Mouse (Mus musculus) cerebellum, postnatal 10 days (tissue): Measurements from ENCODE around the gene Gp1ba.

Experiments used
- DNase-seq, 2 experiments: peaks; one replicate each; pipeline ENCODE4 v3.0.0; 2021; ENCODE audit warnings: mixed read lengths in 2 of 2

Gene Gp1ba

DNA sequence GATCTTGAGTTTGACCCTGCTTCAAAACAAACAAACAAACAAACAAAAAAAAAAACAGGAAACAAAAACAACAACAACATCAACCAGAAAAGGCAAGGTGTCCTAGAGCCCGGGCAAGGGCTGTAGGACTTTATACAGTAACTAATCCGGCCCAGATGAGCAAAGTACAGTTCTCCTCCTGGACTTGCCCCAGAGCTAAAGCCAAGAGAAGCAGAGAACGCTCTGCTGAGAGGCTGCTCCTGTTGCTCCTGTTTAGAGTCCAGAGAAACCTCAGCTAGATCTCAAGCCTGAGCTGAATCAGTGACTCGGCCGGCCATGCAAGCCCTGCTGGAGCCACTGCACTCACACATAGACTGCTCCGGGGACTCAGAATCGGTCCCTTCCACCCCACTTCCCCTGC is 8.8 kb upstream of the Gp1ba start:
- no peak for DNase-seq

GRCm38 (mm10) chr11:70635601-70636000 is 3.3 kb upstream of the Gp1ba start:
- DNase-seq: no peak

GRCm38 (mm10) chr11:70637764-70638163 is 1.2 kb upstream of the Gp1ba start:
- DNase-seq: no peak

GRCm38 (mm10) chr11:70638293-70638692 is 629 bp upstream of the Gp1ba start:
- no peak for DNase-seq

GRCm38 (mm10) chr11:70639976-70640375 is 1.1 kb downstream of the Gp1ba start:
- DNase-seq: no peak

- no peak for DNase-seq
These were observed 2.3 kb downstream of the Gp1ba start for GRCm38 (mm10) chr11:70641241-70641640.

- DNase-seq: peak in 1 of 2 experiments; percentile 22
These were observed 4.1 kb downstream of the Gp1ba start for GRCm38 (mm10) chr11:70643051-70643450.

GRCm38 (mm10) chr11:70644564-70645103 is 5.7 kb downstream of the Gp1ba start:
- DNase-seq: peak in 1 of 2 experiments; percentile 51

DNA sequence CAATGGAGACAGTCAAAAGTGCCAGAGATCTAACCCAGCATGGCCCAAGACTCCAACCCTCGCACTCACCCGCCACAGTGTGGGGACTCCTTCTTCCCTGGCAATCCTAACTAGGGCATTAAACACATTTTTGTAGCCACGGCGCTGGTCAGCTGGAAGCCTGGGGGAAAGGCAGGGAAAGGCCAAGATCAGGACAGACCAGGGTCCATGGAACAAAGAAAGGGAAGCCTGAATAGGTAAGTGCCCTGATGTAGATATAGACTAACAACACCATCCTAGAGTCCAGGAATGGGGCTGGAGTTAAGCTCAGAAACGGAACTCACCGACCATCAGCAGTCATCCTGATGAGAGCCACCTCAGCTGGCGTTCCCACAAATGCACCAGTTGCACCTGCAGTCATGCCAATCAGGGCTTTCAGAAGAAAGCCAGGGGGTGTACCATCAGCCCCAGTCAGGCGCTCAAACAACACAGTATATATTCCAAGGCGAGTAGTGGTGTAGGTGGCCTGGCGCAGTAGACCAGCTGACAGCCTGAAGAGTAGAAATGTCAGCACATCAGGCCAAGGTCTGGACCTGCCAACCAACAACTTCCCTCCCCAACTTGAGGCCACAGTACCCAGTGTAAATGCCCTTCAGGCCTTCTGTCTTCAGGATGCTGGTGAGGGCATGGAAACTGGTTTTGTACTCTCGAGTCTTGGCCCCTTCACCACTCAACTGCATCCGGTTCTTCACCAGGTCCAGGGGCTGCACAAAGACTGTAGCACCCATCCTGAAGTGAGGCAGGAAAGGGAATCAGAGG is 6.7 kb downstream of the Gp1ba start:
- no peak for DNase-seq

- DNase-seq: peak; percentile 56 to 59
These were observed 7.3 kb downstream of the Gp1ba start for GRCm38 (mm10) chr11:70646259-70646555.

DNA sequence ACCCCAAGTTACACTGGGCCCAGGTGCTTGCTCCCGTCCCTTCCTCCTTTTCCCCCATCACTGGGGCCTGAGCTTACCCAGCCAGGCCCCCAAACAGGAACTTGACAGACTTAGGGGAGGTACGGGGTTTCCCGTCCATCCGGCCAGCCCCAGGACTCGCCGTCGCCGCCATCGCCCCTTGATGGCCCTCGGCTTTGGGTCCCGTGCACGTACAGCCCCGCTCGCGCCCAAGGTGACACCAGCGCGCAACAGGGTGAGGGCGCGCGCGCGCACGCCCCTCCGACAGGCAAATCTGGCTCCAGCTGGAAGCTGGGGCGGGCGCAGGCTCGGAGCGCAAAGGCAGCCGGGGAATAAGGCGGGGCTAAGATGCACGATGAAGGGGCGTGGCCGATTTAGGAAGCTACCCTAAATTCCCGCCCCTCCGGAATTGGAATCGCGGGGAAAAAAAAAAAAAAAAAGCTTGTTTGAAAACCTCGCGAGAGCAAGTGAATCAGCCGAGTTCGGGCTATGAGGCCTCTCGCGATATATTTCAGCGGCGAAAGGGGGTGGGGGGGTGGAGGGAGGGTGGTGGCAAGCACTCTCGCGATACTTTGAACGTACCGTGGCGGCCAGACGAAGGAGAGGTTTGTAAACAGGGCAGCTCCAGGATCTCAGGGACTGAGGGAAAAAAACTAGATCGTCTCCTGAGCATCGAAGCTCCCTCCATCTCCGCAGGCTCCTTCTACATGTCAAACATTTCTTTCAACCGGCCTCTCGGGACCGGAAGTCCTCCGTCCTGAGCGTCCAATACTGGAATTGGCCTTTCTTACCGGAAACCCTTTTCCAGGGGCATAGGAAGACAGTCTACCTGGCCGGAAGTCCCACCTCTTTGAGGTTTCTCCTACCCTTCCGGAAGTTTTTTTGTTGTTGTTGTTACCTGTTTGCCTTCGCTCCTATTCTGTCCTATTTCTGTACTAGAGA is 8.0 kb downstream of the Gp1ba start, which contains the start of the genes Rnf167 and Slc25a11:
Gene Rnf167, plus strand, starts transcription at position 545 of the 960 bp plus-strand sequence.
Gene Slc25a11, minus strand, starts transcription at position 789 of the 960 bp plus-strand sequence.
- peak; percentile 98 to 99 for DNase-seq

- DNase-seq: peak in 1 of 2 experiments; percentile 46
These were observed 8.9 kb downstream of the Gp1ba start for GRCm38 (mm10) chr11:70647716-70648420.

- no peak for DNase-seq
These were observed 9.6 kb downstream of the Gp1ba start for GRCm38 (mm10) chr11:70648512-70648911.

DNA sequence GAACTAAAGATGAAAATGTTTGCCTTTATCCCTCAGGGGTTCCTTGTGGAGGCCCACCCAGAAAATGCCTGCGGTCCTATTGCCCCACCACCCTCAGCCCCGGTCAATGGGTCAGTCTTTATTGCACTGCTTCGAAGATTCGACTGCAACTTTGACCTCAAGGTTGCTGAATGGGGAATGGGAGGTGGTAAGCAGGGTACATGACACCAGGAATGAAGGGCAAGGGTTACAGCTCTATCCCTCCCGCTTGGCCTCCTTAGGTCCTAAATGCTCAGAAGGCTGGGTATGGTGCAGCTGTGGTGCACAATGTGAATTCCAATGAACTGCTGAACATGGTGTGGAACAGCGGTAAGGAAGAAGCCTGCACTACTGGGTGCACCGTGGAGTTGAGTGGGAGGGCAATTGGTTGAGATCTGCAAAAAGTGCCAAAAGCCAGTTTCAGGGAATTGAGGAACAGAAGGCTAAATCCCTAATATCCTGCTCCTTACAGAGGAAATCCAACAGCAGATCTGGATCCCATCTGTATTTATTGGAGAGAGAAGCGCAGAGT is 10.3 kb downstream of the Gp1ba start:
- no peak for DNase-seq

DNA sequence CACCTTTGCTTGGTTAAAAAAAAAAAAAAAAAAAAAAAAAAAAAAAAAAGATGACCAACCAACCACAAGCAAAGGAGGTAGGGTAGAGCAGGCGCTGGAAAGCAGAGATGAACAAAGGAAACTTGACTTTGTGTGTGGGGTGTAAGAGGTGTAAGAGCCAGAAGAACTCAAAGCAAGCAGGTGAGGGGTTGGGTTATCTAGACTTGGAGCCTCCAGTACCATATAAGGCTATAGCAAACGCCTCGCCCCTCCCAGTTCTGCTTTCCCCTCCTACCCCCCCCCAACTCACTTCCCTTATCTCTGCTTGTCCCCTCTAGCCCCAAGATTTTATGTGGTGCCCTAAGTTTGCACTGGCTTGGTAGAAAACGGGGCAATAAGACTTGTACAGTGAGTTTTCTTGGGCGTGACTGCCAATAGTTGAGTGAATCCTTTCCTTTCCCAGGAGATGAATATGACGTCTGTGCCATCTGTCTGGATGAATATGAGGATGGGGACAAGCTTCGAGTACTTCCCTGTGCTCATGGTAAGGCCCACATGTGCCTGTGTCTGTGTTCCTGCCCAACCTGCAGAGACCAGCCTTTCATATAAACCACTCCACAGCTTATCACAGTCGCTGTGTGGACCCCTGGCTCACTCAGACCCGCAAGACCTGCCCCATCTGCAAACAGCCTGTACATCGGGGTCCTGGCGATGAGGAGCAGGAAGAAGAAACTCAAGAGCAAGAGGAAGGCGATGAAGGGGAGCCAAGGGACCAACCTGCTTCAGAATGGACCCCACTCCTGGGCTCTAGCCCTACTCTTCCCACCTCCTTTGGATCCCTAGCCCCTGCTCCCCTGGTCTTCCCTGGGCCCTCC is 11.6 kb downstream of the Gp1ba start:
- DNase-seq: no peak

- no peak for DNase-seq
These were observed 12.5 kb downstream of the Gp1ba start for GRCm38 (mm10) chr11:70651391-70651790.

DNA sequence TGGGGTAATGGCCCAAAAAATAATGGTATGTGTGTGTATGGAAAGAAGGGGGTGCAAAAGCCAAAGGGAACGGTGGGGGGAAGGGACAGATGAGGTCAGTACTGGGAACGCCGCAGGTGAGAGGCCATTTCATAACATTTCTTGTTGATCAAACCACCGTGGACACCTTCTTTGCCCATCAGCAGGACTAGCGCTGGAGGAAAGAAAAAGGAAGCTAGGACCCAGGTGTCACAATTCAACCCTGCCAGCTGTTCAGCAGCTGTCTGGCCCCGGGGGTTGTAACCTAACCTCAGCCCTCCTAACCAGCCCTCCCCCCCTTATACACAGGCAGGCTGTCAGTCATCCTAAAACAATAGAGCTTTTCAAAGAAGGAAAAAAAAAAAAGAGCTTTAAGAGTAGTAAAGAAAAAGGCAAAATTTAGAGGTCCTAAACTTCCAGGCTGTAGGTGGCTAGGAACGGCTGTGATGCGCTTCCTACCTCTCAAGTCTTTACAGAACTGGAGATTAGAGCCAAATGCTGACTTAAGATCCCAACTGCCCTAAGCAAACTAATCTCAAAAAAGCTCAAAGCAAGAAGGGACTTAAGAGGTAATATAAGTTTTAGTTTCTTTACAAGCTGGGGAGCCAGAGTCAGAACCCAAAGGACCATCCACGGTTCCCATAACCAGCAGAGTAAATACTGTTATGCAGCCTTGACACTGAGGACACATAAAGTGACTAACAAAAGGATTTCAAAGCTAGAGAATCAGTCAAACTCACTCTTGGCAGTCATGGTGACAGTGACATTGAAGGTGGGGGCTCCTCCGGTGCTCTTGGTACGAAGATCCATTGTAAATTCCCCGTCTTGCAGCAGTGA is 13.3 kb downstream of the Gp1ba start:
- peak in 1 of 2 experiments; percentile 34 for DNase-seq

DNA sequence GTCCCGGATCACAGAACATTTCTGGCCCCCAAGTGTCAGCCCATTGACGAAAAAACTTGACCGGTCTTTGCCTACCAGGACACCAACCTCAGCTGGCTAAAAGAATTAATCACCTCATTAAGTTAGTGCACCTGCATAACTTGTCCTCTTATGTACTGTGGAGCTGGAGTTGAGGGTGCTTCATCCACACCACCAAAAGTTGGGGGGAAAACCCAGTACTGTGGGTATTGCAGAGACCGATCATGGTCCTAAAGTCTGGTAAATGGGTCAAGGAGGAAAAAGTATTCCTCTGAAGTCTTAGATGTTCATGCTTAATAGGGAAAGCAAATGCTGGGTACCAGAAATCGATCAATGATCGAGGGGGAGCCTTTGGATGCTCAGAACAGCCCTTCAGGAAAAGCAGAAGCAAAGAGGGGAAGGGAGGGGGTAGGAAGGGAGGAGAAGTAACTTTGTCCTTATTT is 14.0 kb downstream of the Gp1ba start:
- no peak for DNase-seq

GRCm38 (mm10) chr11:70653345-70654197 is 14.6 kb downstream of the Gp1ba start:
- peak; percentile 83 to 84 for DNase-seq
